Mouse (Mus musculus) embryonic facial prominence, embryonic 13.5 days (tissue): ENCODE measurements at regions not wholly inside any gene's neighbourhood (a gene's known extent, or its start where the extent isn't known, plus 50 kb on each side); places are given as distances from the start of the nearest gene placed in this dataset.

Source experiments
- ATAC-seq: fragments of 200-750 bp; cut with Nextera tagmentation; 2 replicates; pipeline ENCODE4 v1.8.0; 2017; ENCODE audit warnings: low read depth; ENCODE audit not compliant: insufficient number of reproducible peaks, insufficient read depth, low FRiP score, low TSS enrichment
- H3K27ac ChIP-seq: fragments of 300-500 bp; sonication (generic); 2 replicates; pipeline ENCODE4 v1.5.1; 2015; ENCODE audit warnings: moderate library complexity, mild to moderate bottlenecking, inconsistent platforms
- H3K27me3 ChIP-seq: fragments of 300-500 bp; sonication (generic); 2 replicates; pipeline ENCODE4 v1.6.1; 2015; ENCODE audit warnings: mild to moderate bottlenecking, inconsistent platforms
- H3K36me3 ChIP-seq: fragments of 300-500 bp; sonication (generic); 2 replicates; pipeline ENCODE4 v1.6.1; 2015; ENCODE audit warnings: mild to moderate bottlenecking, inconsistent platforms
- H3K4me1 ChIP-seq: fragments of 300-500 bp; sonication (generic); 2 replicates; pipeline ENCODE4 v1.6.1; 2015; ENCODE audit warnings: inconsistent platforms
- H3K4me2 ChIP-seq: fragments of 300-500 bp; sonication (generic); 2 replicates; pipeline ENCODE4 v1.6.1; 2015; ENCODE audit warnings: moderate library complexity, mild to moderate bottlenecking, inconsistent platforms
- H3K4me3 ChIP-seq: fragments of 300-500 bp; sonication (generic); 2 replicates; pipeline ENCODE4 v1.5.1; 2015; ENCODE audit warnings: mild to moderate bottlenecking, inconsistent platforms
- H3K9ac ChIP-seq: fragments of 300-500 bp; sonication (generic); 2 replicates; pipeline ENCODE4 v1.6.1; 2015; ENCODE audit warnings: mild to moderate bottlenecking, inconsistent platforms
- H3K9me3 ChIP-seq: fragments of 300-500 bp; sonication (generic); 2 replicates; pipeline ENCODE4 v1.6.1; 2016; ENCODE audit warnings: inconsistent platforms
- WGBS: fragments of 180-500 bp; shearing (Covaris S2); methylation state at CpG from one replicate; pipeline ENCODE4 v1.1.7; 2015; ENCODE audit warnings: mixed read lengths; 5-methylcytosine and 5-hydroxymethylcytosine counted together

DNA sequence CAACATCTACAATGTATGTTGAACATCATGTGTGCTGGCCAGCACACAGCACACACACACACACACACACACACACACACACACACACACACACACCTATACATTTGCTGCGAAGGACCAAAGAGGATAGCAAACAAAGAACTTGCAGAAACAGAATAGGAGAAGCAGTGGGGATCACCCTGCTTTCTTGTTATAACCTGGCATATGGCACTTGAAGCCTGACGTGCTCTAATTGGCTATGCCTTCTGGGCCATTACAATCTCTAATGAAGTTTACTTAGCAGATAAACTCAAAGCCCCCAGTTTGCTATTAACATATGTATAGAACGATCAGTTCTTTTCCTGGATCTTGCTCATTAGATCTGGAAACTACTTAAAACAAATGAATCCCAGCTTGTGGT is 407.2 kb downstream of the Ipmk start:
- no peaks in the 10 kb centered on the region for H3K9me3 ChIP-seq
- ATAC-seq: no peak
- 73% methylated on average over 3 of the region's 3 CpGs for WGBS
- no peaks in the 10 kb centered on the region for H3K4me1 ChIP-seq
- H3K36me3 ChIP-seq: no peaks in the 10 kb centered on the region
- H3K27me3 ChIP-seq: no peaks in the 10 kb centered on the region
- H3K9ac ChIP-seq: no peak overlapping the region
- no peak overlapping the region for H3K27ac ChIP-seq
- no peak overlapping the region for H3K4me2 ChIP-seq
- H3K4me3 ChIP-seq: no peak overlapping the region

- Histone ChIP-seq H3K9me3 (no peaks in the 10 kb centered on the region), H3K27ac (no peak overlapping the region), H3K9ac (no peak overlapping the region), H3K36me3 (no peaks in the 10 kb centered on the region), H3K4me1 (no peaks in the 10 kb centered on the region), H3K4me3 (no peak overlapping the region), H3K27me3 (no peaks in the 10 kb centered on the region), H3K4me2 (no peak overlapping the region)
- WGBS: 88% methylated on average over 7 of the region's 7 CpGs
- no peak for ATAC-seq
Observed at GRCm38 (mm10) chr10:71778903-71779302, 431.3 kb downstream of the Ipmk start.

- Histone ChIP-seq H3K27me3 (no peaks in the 10 kb centered on the region), H3K36me3 (no peaks in the 10 kb centered on the region), H3K4me3 (no peak overlapping the region), H3K9ac (no peak overlapping the region), H3K4me2 (no peak overlapping the region), H3K4me1 (no peaks in the 10 kb centered on the region), H3K27ac (no peak overlapping the region), H3K9me3 (no peaks in the 10 kb centered on the region)
- 65% methylated on average over 1 of the region's 1 CpGs for WGBS
- ATAC-seq: no peak
Observed at GRCm38 (mm10) chr10:71789241-71789640, 441.7 kb downstream of the Ipmk start.

DNA sequence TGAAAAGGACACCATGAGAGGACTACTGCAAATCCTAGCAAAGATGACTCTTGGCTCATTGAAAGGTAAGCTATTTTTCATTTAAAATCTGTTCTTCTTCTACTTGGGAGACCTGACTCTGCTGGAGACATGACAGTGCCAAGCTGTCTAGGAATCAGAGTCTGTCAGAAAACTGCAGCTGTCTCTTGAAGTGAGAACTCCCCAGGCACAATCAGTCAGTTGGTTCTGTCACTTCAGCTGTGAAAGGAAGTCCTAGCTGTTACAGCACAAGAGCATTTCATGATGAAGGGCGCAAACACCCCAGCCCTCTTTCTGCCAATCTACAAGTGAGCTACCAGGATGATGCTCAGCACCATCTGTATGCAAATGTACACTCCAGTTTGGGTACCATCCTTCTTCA is 442.4 kb downstream of the Ipmk start:
- no peaks in the 10 kb centered on the region for H3K36me3 ChIP-seq
- no peak overlapping the region for H3K9ac ChIP-seq
- WGBS: 92% methylated on average over 1 of the region's 1 CpGs
- no peaks in the 10 kb centered on the region for H3K4me1 ChIP-seq
- H3K9me3 ChIP-seq: no peaks in the 10 kb centered on the region
- no peaks in the 10 kb centered on the region for H3K27me3 ChIP-seq
- H3K4me2 ChIP-seq: no peak overlapping the region
- no peak overlapping the region for H3K4me3 ChIP-seq
- no peak overlapping the region for H3K27ac ChIP-seq
- ATAC-seq: no peak

- Histone ChIP-seq H3K4me2 (no peak overlapping the region), H3K9ac (no peak overlapping the region), H3K4me1 (no peaks in the 10 kb centered on the region), H3K27ac (no peak overlapping the region), H3K27me3 (no peaks in the 10 kb centered on the region), H3K9me3 (no peaks in the 10 kb centered on the region), H3K4me3 (no peak overlapping the region), H3K36me3 (no peaks in the 10 kb centered on the region)
- WGBS: 80% methylated on average over 2 of the region's 2 CpGs
- no peak for ATAC-seq
Observed at GRCm38 (mm10) chr10:71798638-71799037, 451.1 kb downstream of the Ipmk start.

- no peaks in the 10 kb centered on the region for H3K36me3 ChIP-seq
- H3K4me1 ChIP-seq: no peaks in the 10 kb centered on the region
- no peaks in the 10 kb centered on the region for H3K9me3 ChIP-seq
- no peak overlapping the region for H3K27ac ChIP-seq
- WGBS: 69% methylated on average over 3 of the region's 3 CpGs
- no peaks in the 10 kb centered on the region for H3K27me3 ChIP-seq
- H3K4me2 ChIP-seq: no peak overlapping the region
- no peak overlapping the region for H3K9ac ChIP-seq
- ATAC-seq: no peak
- no peak overlapping the region for H3K4me3 ChIP-seq
Observed at GRCm38 (mm10) chr10:71802457-71802856, 454.9 kb downstream of the Ipmk start.

DNA sequence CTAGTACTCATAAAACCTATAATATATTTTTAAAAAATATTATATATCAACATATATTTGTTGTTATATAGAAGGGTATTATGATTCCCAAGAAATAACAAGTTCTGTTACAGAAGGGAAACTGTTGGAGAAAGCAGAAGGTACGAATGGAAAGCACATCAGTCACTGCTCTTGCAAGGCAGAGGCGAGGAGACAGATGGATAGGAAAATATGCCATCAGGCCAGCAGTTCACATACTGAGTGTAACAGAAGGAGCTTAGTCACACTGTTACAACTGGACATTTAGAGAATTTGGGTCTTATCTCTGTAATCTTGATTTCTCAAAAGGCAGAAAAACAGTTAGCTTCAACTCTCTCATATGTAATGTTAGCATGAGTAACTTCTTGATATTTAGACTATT is 485.1 kb downstream of the Ipmk start:
- Histone ChIP-seq H3K9ac (no peak overlapping the region), H3K4me1 (no peaks in the 10 kb centered on the region), H3K4me2 (no peak overlapping the region), H3K27me3 (no peaks in the 10 kb centered on the region), H3K9me3 (no peaks in the 10 kb centered on the region), H3K36me3 (no peaks in the 10 kb centered on the region), H3K27ac (no peak overlapping the region), H3K4me3 (no peak overlapping the region)
- WGBS: 78% methylated on average over 2 of the region's 2 CpGs
- no peak for ATAC-seq

DNA sequence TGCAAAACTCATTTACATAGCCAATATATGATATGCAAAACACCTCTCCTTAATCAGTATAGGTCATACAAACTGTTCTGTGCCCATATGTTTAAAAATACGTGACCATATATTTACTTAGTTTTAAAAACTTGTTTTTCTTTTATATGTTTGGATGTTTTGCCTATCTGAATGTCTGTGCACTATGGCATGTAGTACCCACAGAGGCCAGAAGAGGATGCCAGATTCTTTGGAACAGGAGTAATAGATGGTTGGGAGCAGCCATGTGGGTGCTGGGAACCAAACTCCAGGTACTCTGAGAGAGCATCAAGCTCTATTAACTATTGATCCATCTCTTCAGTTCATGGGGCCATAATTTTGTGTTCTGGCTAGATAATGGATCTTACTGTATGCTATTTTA is 487.5 kb downstream of the Ipmk start:
- Histone ChIP-seq H3K4me2 (no peak overlapping the region), H3K27ac (no peak overlapping the region), H3K9me3 (no peaks in the 10 kb centered on the region), H3K4me1 (no peaks in the 10 kb centered on the region), H3K4me3 (no peak overlapping the region), H3K27me3 (no peaks in the 10 kb centered on the region), H3K9ac (no peak overlapping the region), H3K36me3 (no peaks in the 10 kb centered on the region)
- WGBS: 70% methylated on average over 1 of the region's 1 CpGs
- no peak for ATAC-seq

DNA sequence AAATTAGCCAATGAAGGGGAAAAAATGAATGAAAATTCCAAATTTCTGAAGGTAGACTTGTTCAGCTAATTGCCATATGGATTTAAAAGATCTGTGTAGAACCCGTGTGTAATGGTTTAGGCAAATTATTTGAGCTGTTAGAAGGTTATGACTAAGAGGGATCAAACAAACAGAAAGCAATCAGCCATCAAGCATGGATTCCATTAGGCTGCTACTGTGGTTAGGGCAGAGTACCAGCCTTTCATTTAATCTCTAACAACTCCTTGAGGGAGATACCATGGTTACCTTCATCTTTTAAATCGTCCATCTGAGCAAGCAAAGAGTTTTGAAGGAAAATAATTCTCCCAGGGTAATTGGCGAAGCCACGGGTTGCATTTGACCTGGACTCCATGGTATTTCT is 509.5 kb downstream of the Ipmk start:
- Histone ChIP-seq H3K27me3 (no peaks in the 10 kb centered on the region), H3K4me2 (no peak overlapping the region), H3K4me1 (no peaks in the 10 kb centered on the region), H3K36me3 (no peaks in the 10 kb centered on the region), H3K27ac (no peak overlapping the region), H3K9me3 (no peaks in the 10 kb centered on the region), H3K9ac (no peak overlapping the region), H3K4me3 (no peak overlapping the region)
- 64% methylated on average over 4 of the region's 4 CpGs for WGBS
- ATAC-seq: no peak

DNA sequence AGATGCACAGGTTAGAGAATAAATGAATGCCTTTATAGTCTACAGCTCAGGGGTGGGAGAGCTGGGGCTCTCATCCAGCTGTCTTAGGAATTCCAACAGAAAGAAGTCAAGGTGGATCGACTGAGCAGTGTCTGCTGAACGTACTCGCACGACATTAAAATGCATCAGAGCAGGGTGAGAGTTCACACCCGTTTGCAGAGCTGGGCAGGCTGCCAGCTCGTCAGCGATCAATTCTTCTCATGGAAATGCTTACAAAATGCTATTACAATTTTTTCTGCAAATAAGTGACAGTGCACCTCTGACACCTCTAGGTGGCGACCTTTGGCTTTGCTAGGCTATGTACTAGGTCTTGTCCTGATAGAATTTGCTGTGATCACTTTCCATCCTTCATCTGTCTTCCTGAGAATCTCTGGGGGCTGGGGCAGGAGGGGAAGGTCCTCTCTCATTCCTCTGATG is 510.0 kb downstream of the Ipmk start:
- Histone ChIP-seq H3K36me3 (no peaks in the 10 kb centered on the region), H3K27ac (no peak overlapping the region), H3K4me3 (no peak overlapping the region), H3K9ac (no peak overlapping the region), H3K4me2 (no peak overlapping the region), H3K27me3 (no peaks in the 10 kb centered on the region), H3K9me3 (no peaks in the 10 kb centered on the region), H3K4me1 (no peaks in the 10 kb centered on the region)
- 51% methylated on average over 8 of the region's 8 CpGs for WGBS
- ATAC-seq: no peak

- Histone ChIP-seq H3K36me3 (no peaks in the 10 kb centered on the region), H3K4me3 (no peak overlapping the region), H3K27ac (no peak overlapping the region), H3K9me3 (no peaks in the 10 kb centered on the region), H3K27me3 (no peaks in the 10 kb centered on the region), H3K9ac (no peak overlapping the region), H3K4me2 (no peak overlapping the region), H3K4me1 (no peaks in the 10 kb centered on the region)
- no peak for ATAC-seq
- 58% methylated on average over 2 of the region's 2 CpGs for WGBS
Observed at GRCm38 (mm10) chr10:71893726-71894125, 546.2 kb downstream of the Ipmk start.

- H3K9ac ChIP-seq: no peak overlapping the region
- H3K4me1 ChIP-seq: no peaks in the 10 kb centered on the region
- H3K27ac ChIP-seq: no peak overlapping the region
- H3K36me3 ChIP-seq: no peaks in the 10 kb centered on the region
- H3K4me2 ChIP-seq: no peak overlapping the region
- no peak overlapping the region for H3K4me3 ChIP-seq
- H3K27me3 ChIP-seq: no peaks in the 10 kb centered on the region
- no peaks in the 10 kb centered on the region for H3K9me3 ChIP-seq
- ATAC-seq: no peak
- WGBS: 78% methylated on average over 4 of the region's 4 CpGs
Observed at GRCm38 (mm10) chr10:71905029-71905428, 557.5 kb downstream of the Ipmk start.
